Mouse (Mus musculus): ENCODE measurements around the gene Fhl1. TPM values are rescaled to one million over a fixed set of nuclear protein-coding genes. Genes with fewer than 3 reads are reported as not detected.

Gene Fhl1
- 11.5 and 20.6 TPM in 2 replicates for polyA plus RNA-seq (2012; rRNA removed)

GRCm38 (mm10) chrX:56731306-56732201 lies at the start of gene Fhl1:
Fhl1 (plus strand) TSS chrX:56731787.
- Histone ChIP-seq H3K4me3 (ENCODE audit: control insufficient read depth, insufficient read depth, low read length) (peak within 1 kb of the TSS; percentile 38), H3K27ac (ENCODE audit: control insufficient read depth, insufficient read depth, low read length) (no peak within 1 kb of the TSS), H3K4me1 (replicated peaks; ENCODE audit: control insufficient read depth, insufficient read depth, low read length) (no peaks in the 10 kb centered on the region), H3K27me3 (ENCODE audit: control insufficient read depth, insufficient read depth, low read length) (no peaks in the 10 kb centered on the region), H3K36me3 (ENCODE audit: control insufficient read depth, insufficient read depth, low read length) (no peaks in the 10 kb centered on the region)
- no peak for TF ChIP-seq CTCF (IDR thresholded peaks at IDR 0.05; ENCODE audit: borderline replicate concordance, control insufficient read depth, extremely low read depth, insufficient read depth, low read length, poor library complexity)
- TF ChIP-seq POLR2A (IDR thresholded peaks at IDR 0.05; ENCODE audit: control insufficient read depth, extremely low read depth, insufficient read depth, low read length, poor library complexity) = no peak
- peak; percentile 13 for DNase-seq
- 6% methylated on average over 24 of the region's 106 CpGs for WGBS

- Histone ChIP-seq H3K4me3 (ENCODE audit: control insufficient read depth, insufficient read depth, low read length) (no peak overlapping the region), H3K27me3 (ENCODE audit: control insufficient read depth, insufficient read depth, low read length) (no peaks in the 10 kb centered on the region), H3K36me3 (ENCODE audit: control insufficient read depth, insufficient read depth, low read length) (no peaks in the 10 kb centered on the region), H3K4me1 (replicated peaks; ENCODE audit: control insufficient read depth, insufficient read depth, low read length) (no peaks in the 10 kb centered on the region), H3K27ac (ENCODE audit: control insufficient read depth, insufficient read depth, low read length) (no peak overlapping the region)
- TF ChIP-seq CTCF (IDR thresholded peaks at IDR 0.05; ENCODE audit: borderline replicate concordance, control insufficient read depth, extremely low read depth, insufficient read depth, low read length, poor library complexity) = no peak
- no peak for TF ChIP-seq POLR2A (IDR thresholded peaks at IDR 0.05; ENCODE audit: control insufficient read depth, extremely low read depth, insufficient read depth, low read length, poor library complexity)
- DNase-seq = no peak
- WGBS = 100% methylated on average over 1 of the region's 1 CpGs
Observed at GRCm38 (mm10) chrX:56682156-56682720, 49.3 kb upstream of the Fhl1 start.

GRCm38 (mm10) chrX:56683521-56683920 lies 48.1 kb upstream of the Fhl1 start:
- H3K36me3 ChIP-seq (ENCODE audit: control insufficient read depth, insufficient read depth, low read length) = no peaks in the 10 kb centered on the region
- no peak overlapping the region for H3K4me3 ChIP-seq (ENCODE audit: control insufficient read depth, insufficient read depth, low read length)
- no peaks in the 10 kb centered on the region for H3K27me3 ChIP-seq (ENCODE audit: control insufficient read depth, insufficient read depth, low read length)
- no peak overlapping the region for H3K27ac ChIP-seq (ENCODE audit: control insufficient read depth, insufficient read depth, low read length)
- DNase-seq = no peak
- H3K4me1 ChIP-seq (replicated peaks; ENCODE audit: control insufficient read depth, insufficient read depth, low read length) = no peaks in the 10 kb centered on the region
- WGBS = 91% methylated on average over 10 of the region's 10 CpGs
- TF ChIP-seq CTCF (IDR thresholded peaks at IDR 0.05; ENCODE audit: borderline replicate concordance, control insufficient read depth, extremely low read depth, insufficient read depth, low read length, poor library complexity) = no peak
- TF ChIP-seq POLR2A (IDR thresholded peaks at IDR 0.05; ENCODE audit: control insufficient read depth, extremely low read depth, insufficient read depth, low read length, poor library complexity) = no peak

- no peak for DNase-seq
- no peaks in the 10 kb centered on the region for H3K36me3 ChIP-seq (ENCODE audit: control insufficient read depth, insufficient read depth, low read length)
- no peak overlapping the region for H3K27ac ChIP-seq (ENCODE audit: control insufficient read depth, insufficient read depth, low read length)
- 86% methylated on average over 6 of the region's 6 CpGs for WGBS
- H3K4me3 ChIP-seq (ENCODE audit: control insufficient read depth, insufficient read depth, low read length) = no peak overlapping the region
- no peak for TF ChIP-seq POLR2A (IDR thresholded peaks at IDR 0.05; ENCODE audit: control insufficient read depth, extremely low read depth, insufficient read depth, low read length, poor library complexity)
- TF ChIP-seq CTCF (IDR thresholded peaks at IDR 0.05; ENCODE audit: borderline replicate concordance, control insufficient read depth, extremely low read depth, insufficient read depth, low read length, poor library complexity) = no peak
- H3K27me3 ChIP-seq (ENCODE audit: control insufficient read depth, insufficient read depth, low read length) = no peaks in the 10 kb centered on the region
- H3K4me1 ChIP-seq (replicated peaks; ENCODE audit: control insufficient read depth, insufficient read depth, low read length) = no peaks in the 10 kb centered on the region
Observed at GRCm38 (mm10) chrX:56692554-56692953, 39.0 kb upstream of the Fhl1 start.

- no peak overlapping the region for H3K4me3 ChIP-seq (ENCODE audit: control insufficient read depth, insufficient read depth, low read length)
- H3K4me1 ChIP-seq (replicated peaks; ENCODE audit: control insufficient read depth, insufficient read depth, low read length) = no peaks in the 10 kb centered on the region
- H3K36me3 ChIP-seq (ENCODE audit: control insufficient read depth, insufficient read depth, low read length) = no peaks in the 10 kb centered on the region
- no peak for TF ChIP-seq POLR2A (IDR thresholded peaks at IDR 0.05; ENCODE audit: control insufficient read depth, extremely low read depth, insufficient read depth, low read length, poor library complexity)
- no peak for TF ChIP-seq CTCF (IDR thresholded peaks at IDR 0.05; ENCODE audit: borderline replicate concordance, control insufficient read depth, extremely low read depth, insufficient read depth, low read length, poor library complexity)
- DNase-seq = no peak
- no peak overlapping the region for H3K27ac ChIP-seq (ENCODE audit: control insufficient read depth, insufficient read depth, low read length)
- WGBS = 88% methylated on average over 2 of the region's 2 CpGs
- H3K27me3 ChIP-seq (ENCODE audit: control insufficient read depth, insufficient read depth, low read length) = no peaks in the 10 kb centered on the region
Observed at GRCm38 (mm10) chrX:56694539-56694938, 37.0 kb upstream of the Fhl1 start.

GRCm38 (mm10) chrX:56697199-56697780 lies 34.3 kb upstream of the Fhl1 start:
- Histone ChIP-seq H3K36me3 (ENCODE audit: control insufficient read depth, insufficient read depth, low read length) (no peaks in the 10 kb centered on the region), H3K4me1 (replicated peaks; ENCODE audit: control insufficient read depth, insufficient read depth, low read length) (no peaks in the 10 kb centered on the region), H3K27me3 (ENCODE audit: control insufficient read depth, insufficient read depth, low read length) (no peaks in the 10 kb centered on the region), H3K27ac (ENCODE audit: control insufficient read depth, insufficient read depth, low read length) (no peak overlapping the region), H3K4me3 (ENCODE audit: control insufficient read depth, insufficient read depth, low read length) (no peak overlapping the region)
- DNase-seq = no peak
- TF ChIP-seq CTCF (IDR thresholded peaks at IDR 0.05; ENCODE audit: borderline replicate concordance, control insufficient read depth, extremely low read depth, insufficient read depth, low read length, poor library complexity) (no peak), POLR2A (IDR thresholded peaks at IDR 0.05; ENCODE audit: control insufficient read depth, extremely low read depth, insufficient read depth, low read length, poor library complexity) (no peak)
- WGBS = 89% methylated on average over 6 of the region's 6 CpGs
